Mouse (Mus musculus) left cerebral cortex, postnatal 25 days (tissue): ENCODE measurements at regions not wholly inside any gene's neighbourhood (a gene's known extent, or its start where the extent isn't known, plus 50 kb on each side); places are given as distances from the start of the nearest gene placed in this dataset.

Experiments
- DNase-seq, 2 experiments: peaks; one replicate each; pipeline ENCODE4 v3.0.0; 2022; ENCODE audit warnings: low spot score in 2 of 2, mixed read lengths in 1 of 2
- intact Hi-C: fragments of 180-260 bp; cut with DNase I; formaldehyde crosslinking; loops from one replicate; pipeline ENCODE4 v1.15.1; 2025

DNA sequence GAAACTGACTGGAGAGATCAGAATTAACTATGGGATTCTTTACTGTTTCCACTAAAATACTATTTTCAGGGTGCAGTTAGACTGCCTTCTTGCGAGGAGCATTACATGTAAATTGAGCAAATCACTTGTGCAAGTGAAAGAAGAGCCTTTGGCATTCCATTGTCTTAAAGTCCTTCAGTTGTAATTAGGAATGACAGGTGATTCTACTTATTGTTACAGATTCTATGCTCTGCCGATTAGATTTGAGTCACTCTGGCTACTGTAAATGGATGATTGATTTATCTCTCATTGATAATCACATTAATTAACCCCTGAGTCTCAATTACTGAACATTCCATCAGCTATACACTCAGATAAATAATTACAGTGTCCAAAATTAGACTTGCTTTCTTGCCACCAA, 2784.9 kb upstream of the Gm12353 start:
- DNase-seq: no peak
- intact Hi-C loops: no loop called here

DNA sequence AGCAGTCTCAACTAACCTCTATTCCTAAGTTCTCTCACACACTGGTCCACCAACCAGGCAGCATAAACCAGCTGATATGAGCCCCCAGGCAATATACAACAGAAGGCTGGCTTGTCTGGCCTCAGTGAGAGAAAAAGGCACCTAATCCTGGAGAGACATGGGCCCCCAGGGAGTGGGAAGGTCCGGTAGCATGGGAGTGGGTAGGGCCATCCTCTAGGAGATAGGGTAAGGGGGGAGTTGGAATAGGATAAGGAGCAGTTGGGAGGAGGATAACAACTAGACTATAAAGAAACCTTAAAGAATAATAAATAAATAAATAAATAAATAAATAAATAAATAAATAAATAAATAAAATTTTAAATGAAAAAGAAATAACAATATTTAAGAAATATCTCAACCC, 2773.7 kb upstream of the Gm12353 start:
- intact Hi-C loops: no loop called here
- no peak for DNase-seq

DNA sequence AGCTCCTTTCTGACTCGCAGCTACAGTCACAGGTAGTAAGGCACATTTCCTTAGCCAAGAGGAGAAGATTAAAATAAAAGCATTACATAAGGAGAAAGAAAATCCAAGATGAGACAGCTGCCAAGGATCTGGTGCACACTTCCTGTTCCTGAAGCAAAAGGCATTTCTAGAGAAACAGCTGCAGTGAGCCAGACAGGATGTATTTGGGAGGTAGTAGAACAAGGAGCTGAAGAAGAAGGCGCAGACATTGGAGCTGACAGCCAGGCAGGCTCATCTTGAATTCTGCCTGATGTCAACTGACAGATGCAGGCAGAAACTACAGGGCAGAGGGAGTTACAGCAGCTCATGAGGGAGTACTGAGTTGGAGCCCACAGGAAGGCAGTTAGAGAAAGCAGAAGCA, 2757.2 kb upstream of the Gm12353 start:
- intact Hi-C loops: no loop called here

DNA sequence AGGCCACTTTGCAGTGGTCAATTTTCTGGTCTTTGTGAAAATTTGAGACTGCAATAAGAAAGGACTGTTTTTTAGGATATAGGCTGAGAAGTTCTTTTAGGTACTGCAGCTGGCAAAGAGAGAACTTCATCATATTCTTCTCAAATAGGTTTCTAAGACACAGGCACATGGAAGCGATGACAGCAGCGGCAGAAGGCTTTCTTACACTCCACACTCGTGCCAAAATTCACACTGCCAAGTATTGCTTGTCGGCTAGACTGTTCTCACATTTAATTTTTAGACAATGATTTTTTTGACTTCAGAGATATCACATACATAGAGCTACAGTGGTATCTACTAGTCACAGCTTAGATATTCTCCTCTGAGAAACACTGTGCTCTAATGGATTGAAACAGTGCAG, 2752.6 kb upstream of the Gm12353 start:
- intact Hi-C loops: loop anchor here (5.0 kb wide), 1 partner anchor 155 kb away; no protein-coding TSS in a partner anchor
- peak; percentile 44 to 91 for DNase-seq

More for the DNA sequence above, 2757.2 kb upstream of the Gm12353 start:
- DNase-seq: peak; percentile 22 to 89
